Mouse (Mus musculus): ENCODE data around the gene Cdk2ap2.
"Not testable (repeated sequence)": the region's sequence is repeated elsewhere in the genome, so short reads cannot be mapped to it uniquely, and the experiment has no call there.

Gene Cdk2ap2

GRCm38 (mm10) chr19:4068242-4068641, 28.7 kb upstream of the Cdk2ap2 start:
- not testable (repeated sequence) for DNase-seq (ENCODE audit: low spot score)

DNA sequence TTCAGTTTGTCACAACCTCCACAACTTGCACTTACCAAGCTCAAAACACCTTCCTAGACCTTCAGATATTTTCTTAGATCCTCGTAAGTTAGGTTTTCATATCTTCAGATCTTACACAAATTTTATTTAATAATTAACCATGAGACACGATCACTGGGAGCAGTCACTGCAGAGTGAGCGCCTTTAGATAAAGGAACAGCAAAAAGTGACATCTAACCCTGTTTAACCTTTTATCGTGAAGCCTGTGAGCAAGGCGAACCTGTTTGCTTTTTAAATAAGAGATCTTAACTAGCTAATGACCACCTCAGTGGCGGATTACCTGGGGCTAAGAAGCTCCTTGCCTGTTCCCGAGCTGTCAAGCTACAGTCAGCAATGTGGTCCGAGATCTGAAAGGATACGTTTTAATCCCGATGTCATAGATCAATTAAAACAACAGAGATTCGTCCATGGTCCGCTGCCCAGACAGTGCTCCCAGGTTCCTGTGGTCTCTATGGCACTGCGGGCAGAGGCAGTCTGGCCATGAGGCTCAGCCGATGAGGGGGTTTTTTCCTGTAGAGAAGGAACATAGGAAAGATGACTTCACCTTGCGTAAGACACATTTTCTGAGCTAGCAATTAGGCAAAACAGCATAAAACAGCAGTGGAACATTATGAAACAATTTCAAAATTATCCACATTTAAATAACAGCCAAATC, 28.1 kb upstream of the Cdk2ap2 start:
- DNase-seq (ENCODE audit: low spot score), result no peak

- DNase-seq (ENCODE audit: low spot score), result no peak
Measured at GRCm38 (mm10) chr19:4070311-4070710, 26.7 kb upstream of the Cdk2ap2 start.

DNA sequence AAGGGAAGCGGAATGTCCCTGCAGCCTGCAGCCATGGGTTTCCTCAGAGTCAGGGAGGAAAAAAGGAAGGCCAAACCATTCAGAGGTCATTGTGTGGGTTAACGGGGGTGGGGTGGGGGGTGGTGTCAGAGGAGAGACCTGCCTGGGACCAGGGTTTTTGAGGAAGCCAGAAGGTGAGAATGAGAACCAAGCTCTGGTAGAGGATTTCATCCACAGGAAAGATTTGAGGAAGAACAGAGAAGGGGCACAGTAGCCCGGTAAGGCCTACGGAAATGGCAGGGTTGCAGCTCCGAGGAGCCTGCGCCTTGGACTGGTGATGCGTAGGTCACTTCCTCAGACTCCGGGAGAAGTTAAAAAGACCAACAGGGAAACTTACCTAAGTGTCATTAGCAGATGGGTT, 26.2 kb upstream of the Cdk2ap2 start:
- no peak for DNase-seq (ENCODE audit: low spot score)

DNA sequence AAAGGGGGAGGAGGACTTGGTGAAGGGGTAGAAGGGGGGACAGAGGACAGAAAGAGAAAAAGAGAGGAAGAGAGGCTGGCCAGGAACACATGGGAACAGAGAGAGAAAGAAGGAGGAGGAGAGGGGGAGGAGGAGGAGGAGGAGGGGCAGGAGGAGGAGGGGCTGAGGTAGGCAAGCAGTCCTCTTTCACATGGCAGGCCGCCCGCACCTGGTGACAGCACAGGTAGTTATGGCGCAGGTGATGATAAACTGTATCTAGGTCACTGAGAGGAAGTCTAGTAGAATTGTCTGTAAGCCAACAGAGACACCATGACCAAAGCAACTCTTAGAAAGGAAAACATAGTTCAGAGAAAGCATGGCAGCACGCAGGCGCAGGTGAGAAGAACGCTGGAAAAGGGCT, 25.6 kb upstream of the Cdk2ap2 start:
- DNase-seq (ENCODE audit: low spot score), result no peak

DNA sequence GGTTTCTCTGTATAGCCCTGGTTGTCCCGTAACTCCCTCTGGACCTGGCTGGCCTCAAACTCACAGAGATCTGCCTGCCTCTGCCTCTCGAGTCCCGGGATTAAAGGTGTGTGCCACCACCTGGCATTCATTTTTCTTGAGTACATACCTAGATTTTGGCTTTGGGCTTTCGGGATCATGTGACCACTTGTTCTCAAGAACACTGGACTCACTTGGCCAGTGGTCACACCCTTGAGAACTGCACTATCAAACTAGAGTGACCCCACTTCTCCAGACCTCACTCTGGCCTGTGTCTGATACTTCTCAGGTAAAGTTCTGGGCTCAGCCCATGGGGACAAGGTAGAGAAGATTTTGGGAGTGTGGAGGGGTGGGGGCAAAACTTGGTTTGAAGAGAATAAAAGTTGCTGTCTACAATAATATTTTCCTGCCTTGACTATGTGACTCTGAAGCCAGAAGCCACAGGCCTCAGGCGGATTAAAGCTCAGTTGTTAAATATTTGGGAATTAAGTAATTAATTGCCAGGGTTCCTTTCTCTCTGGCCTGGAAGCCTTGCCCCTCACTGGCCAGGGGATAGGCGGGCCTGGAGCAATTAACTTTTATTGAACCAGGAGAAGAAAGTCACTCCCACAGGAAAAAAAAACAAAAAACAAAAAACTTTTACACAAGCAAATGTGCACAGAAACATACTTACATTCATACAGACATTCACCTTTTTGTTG, 24.1 kb upstream of the Cdk2ap2 start:
- no peak for DNase-seq (ENCODE audit: low spot score)

- DNase-seq (ENCODE audit: low spot score), result no peak
Measured at GRCm38 (mm10) chr19:4075531-4075930, 21.5 kb upstream of the Cdk2ap2 start.

- DNase-seq (ENCODE audit: low spot score), result no peak
Measured at GRCm38 (mm10) chr19:4079594-4079993, 17.4 kb upstream of the Cdk2ap2 start.

DNA sequence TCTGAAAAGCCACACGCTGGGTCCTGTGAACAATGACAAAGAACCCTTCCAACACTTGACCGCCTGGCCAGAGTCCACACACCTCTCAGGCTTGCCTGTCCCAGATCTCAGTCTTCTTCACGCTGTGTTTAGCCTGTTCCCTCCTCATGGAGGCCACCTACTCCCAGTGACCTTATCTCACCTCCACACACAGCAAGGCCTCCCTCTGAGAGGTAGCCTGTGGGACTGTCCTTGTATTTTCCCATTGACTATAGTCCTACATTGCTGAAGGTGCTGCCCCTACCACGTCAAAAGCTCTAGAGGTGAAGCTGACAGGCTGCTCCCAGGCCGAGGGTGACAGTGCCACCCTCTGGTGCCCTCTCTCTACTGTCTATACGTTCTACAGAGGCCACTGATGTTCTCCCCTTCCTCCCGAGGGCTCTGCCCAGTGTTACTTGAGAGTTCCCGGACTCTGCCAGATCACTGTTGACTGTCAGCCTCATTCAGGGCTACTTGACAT, 16.4 kb upstream of the Cdk2ap2 start:
- DNase-seq (ENCODE audit: low spot score), result peak; percentile 41

DNA sequence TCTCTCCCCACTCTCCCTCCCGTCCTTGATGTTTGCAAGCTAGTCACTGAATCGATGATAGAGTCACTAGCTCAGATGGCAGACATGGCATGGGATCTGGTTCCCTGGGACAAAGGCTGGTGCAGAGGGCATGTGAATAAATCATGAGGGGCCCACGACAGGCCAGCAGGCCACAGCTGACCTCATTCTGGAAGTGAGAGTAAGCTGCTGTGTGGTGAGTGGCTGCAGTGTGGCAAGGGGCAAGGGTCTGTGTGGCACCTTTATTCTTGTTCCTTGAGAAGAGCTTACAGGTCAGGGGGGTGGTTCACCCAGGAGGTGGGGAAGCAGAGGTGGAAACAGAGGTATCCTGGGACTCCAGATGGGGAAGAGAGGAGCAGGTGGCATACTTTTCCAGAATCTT, 15.6 kb upstream of the Cdk2ap2 start, which contains the start of gene Cabp2:
Cabp2 (plus strand) TSS at position 185 of the 400 bp plus-strand sequence.
- DNase-seq (ENCODE audit: low spot score), result no peak

- no peak for DNase-seq (ENCODE audit: low spot score)
Measured at GRCm38 (mm10) chr19:4082219-4082965, 14.6 kb upstream of the Cdk2ap2 start.

DNA sequence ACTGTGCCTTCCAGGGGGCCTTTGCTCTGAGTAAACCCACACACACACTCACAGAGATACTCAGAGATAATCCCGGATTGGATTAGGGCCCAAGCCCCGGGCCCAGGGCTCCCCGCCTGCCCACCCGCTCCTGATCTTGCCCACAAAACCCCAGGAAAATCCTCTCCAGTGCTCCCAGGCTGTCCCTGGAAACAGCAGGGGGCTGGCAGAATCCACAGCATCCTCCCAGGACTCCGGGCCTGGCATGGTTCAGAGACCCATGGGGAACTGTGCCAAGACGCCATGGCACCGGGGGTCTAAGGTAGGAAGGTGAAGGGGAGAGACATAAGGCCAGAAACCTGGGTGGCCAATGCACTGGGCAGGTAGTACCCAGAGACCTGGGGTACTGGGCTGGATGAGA, 13.7 kb upstream of the Cdk2ap2 start:
- no peak for DNase-seq (ENCODE audit: low spot score)

- DNase-seq (ENCODE audit: low spot score), result no peak
Measured at GRCm38 (mm10) chr19:4083826-4084225, 13.2 kb upstream of the Cdk2ap2 start.

DNA sequence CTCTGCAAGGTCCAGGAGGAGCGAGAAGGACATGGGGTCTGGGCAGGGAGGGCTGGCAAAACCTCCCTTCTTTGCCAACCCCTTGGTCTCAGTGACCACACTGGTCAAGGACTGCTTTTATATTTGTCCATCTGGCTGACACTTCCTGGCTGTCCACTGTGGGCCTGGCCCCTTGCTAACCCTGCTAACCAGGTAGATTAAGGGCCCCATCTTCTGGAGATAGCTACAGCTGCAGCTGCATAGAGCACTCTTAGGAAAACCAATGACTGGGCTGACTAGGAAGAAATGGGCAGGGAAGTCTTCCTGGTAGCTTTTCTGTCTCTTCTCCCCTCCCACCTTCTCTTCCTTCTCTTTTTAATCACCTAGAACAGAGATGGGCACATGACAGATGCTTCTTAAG, 12.0 kb upstream of the Cdk2ap2 start:
- DNase-seq (ENCODE audit: low spot score), result no peak

- no peak for DNase-seq (ENCODE audit: low spot score)
Measured at GRCm38 (mm10) chr19:4086156-4086555, 10.8 kb upstream of the Cdk2ap2 start.

DNA sequence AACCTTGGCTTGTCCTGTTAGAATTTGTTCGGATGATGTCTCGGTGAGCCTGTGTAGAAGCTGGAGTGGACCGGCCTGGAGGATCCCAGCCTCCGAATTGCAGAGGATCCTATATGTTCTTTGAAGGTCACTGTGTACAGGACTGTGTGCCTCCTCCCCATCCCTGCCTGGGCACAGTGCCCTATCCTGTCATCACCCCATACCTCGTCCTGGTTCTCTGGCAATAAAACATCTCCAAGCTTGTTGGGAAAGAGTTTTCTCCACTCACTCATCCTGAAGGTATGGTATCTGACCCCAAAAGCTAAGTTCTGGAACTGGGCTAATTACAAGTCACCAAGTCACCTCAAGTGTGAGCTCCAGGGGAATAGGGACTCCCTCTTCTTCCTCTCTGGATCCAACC, 9.9 kb upstream of the Cdk2ap2 start:
- DNase-seq (ENCODE audit: low spot score), result no peak

- DNase-seq (ENCODE audit: low spot score), result no peak
Measured at GRCm38 (mm10) chr19:4088146-4088545, 8.8 kb upstream of the Cdk2ap2 start.

DNA sequence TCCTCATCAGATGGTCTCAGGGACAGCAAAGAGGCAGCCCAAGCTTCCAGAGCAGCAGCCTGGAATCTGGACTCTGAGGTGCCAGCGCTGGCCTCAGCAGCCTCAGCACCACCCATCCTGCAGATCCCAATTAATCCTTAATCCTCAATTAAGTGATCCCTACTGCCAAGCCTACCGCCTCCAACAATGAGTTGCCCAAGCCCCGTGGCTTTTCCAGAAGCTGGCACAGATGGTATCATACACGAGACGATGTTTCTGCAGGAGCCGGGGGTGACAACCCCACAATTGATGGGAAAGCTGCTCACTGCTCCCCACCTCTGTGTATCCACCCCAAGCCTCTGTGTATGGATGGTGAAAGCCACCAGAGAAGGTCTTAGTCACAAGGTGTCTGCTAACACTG, 7.9 kb upstream of the Cdk2ap2 start:
- DNase-seq (ENCODE audit: low spot score), result no peak

DNA sequence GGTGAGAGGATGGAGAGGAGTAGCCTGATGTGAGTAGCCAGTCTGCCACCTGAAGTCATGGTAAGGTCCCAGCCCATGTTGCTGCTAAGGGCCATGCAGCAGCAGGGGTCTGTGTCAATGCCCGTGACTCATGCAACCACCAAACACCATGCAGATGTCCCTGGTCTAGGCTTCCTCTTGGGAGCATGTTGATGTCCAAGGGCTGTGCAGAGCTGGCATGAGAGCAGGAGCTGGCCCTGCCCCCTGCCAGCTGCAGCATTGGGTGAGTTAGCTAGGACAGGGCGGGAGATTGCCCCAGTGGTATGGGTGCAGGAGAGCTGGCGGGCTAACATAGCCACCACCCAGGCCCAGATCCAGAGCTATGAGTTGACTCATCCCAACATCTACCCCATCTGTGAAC, 6.5 kb upstream of the Cdk2ap2 start:
- no peak for DNase-seq (ENCODE audit: low spot score)

GRCm38 (mm10) chr19:4091383-4091782, 5.6 kb upstream of the Cdk2ap2 start:
- DNase-seq (ENCODE audit: low spot score), result no peak

DNA sequence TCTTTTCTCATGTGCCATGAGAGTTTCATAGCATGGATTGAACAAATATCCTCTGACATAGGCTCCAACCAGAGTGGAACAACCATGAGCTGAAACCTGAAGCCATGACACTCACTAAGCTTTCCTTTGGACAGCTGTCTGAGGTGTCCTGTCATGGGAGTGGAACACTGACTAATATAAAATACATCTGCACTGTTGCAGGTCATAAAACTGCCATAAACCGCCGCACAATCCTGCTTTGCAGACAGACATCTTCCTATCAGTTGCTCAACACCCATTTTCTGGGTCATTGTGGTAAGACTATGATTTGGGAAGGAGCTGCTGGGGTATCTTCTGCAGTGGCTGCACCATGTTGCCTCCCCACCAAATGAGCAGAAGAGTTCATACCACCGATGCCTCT, 4.2 kb upstream of the Cdk2ap2 start:
- no peak for DNase-seq (ENCODE audit: low spot score)

DNA sequence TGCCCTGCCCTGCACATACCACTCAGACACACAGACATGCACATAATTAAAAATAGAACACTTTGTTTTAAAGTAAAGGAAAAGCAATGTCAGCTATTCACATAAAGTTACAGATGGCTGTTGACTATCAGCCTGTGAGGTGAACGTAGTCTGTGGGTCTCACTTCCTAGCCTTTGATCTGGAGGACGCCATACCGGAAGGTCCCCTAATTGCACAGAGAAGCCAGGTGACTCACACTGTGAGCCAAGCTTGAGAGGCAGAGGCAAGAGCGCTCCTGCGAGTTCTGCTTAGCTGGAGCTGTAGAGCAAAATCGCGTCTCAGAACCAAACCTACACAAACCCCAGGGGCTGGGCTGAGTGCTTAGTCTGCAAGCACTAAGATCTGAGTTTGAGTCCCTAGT, 3.2 kb upstream of the Cdk2ap2 start:
- peak; percentile 74 for DNase-seq (ENCODE audit: low spot score)

GRCm38 (mm10) chr19:4094348-4094747, 2.6 kb upstream of the Cdk2ap2 start:
- no peak for DNase-seq (ENCODE audit: low spot score)

Measured in T-cell, adult 2 months (primary cell).